Mouse (Mus musculus): ENCODE results near the gene Gtpbp2.

DNA sequence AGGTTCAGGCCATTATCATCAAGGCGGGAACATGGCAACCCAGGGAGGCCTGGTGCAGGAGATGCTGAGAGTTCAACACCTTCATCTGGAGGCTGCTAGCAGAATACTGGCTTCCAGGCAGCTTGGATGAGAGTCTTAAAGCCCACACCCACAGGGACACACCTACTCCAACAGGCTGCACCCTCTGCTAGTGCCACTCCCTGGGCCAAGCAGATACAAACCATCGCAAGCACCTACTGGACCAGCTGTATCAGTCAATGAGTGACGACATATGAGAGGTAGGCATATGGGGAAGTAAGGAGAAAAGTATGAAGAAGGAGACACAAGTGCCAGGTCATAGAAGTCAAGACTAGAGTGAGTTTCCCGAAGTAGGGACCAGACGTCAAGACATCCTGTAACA, 4.2 kb upstream of the Gtpbp2 start:
- TF ChIP-seq CEBPB (IDR thresholded peaks at IDR 0.05; ENCODE audit: low read depth) (no peak), CTCF (IDR thresholded peaks at IDR 0.05; ENCODE audit: control insufficient read depth, insufficient read depth, insufficient read length) (no peak), USF1 (IDR thresholded peaks at IDR 0.05; ENCODE audit: low read depth) (no peak), MAX (IDR thresholded peaks at IDR 0.05) (no peak), MYOG (IDR thresholded peaks at IDR 0.05; ENCODE audit: control insufficient read depth, extremely low read depth, insufficient read length) (no peak), MYOD1 (IDR thresholded peaks at IDR 0.05; ENCODE audit: control insufficient read depth, insufficient read length, low read depth) (no peak), FOSL1 (IDR thresholded peaks at IDR 0.05; ENCODE audit: insufficient read depth, low read length, poor library complexity, severe bottlenecking) (no peak)

All from C2C12 (cell line).